Mouse (Mus musculus) induced T-regulatory cell, adult 2 months (primary cell): ENCODE measurements at regions not wholly inside any gene's neighbourhood (a gene's known extent, or its start where the extent isn't known, plus 50 kb on each side); places are given as distances from the start of the nearest gene placed in this dataset.

ENCODE experiments used
- DNase-seq: peaks from one replicate; pipeline ENCODE4 v3.0.0-alpha.2; 2012; ENCODE audit warnings: low read depth

DNA sequence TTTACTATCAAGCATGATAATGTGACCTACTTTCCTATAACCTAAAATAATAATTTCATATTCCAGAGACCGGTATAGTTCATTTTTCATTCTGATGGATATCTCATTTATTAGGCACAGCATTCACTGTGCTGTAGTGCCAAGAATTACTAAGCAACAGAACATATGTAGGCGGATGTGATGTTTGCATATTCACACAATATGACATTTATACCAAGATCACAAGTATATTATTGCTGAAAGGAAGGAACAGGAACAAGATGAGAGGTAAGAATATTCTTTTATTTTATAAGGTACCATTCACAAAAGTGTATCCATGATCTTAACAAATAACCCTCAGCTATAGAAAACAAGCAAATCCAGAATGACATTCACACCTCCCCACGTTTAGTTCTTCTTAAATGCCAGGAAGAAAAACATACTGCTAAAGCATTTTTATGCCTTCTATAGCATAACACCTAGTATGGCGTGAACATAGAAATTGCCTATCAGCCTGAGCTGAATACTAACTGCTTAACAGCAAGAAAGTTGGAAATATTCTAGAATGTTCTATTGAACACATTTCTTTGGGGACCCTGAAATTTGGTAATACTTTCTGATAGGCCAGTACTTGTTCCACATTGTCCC lies 1062.8 kb upstream of the Acvr2a start:
- DNase-seq: no peak

DNA sequence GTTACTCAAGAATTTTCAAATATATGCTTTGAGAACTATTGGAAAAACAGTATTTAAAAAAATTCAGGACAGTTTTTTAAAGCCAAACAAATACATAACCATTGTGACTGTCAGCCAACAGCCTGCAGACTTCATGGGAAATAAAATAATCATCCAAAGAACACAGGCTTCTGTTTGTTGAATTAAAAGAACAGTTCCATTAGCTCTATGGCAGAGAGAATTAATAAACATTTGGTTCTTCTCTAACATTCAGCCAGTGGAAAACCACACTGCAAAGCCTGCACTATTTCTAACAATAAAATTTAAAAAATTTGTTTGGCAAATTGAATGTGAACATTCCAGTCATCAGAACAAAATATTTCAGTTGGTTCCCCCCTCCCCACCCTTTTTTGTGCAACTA lies 1058.2 kb upstream of the Acvr2a start:
- no peak for DNase-seq

DNA sequence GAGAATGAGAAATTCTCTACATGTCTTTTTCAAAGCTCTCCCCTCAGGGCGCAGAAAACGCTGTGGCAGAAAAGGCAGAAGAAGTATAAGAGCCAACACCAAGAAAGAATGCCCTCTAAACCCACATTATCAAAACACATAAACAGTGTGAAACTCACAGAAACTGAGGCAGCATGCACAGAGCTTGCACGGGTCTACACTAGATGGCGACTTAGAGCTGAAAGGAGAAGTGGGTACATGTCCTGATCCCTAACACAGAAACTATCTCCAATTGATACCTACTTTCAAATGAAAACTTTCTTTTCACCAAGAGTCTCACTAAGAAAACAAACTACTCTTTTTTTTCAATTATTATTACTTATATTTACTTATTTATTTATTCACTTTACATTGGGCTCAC lies 1057.7 kb upstream of the Acvr2a start:
- DNase-seq: no peak

DNA sequence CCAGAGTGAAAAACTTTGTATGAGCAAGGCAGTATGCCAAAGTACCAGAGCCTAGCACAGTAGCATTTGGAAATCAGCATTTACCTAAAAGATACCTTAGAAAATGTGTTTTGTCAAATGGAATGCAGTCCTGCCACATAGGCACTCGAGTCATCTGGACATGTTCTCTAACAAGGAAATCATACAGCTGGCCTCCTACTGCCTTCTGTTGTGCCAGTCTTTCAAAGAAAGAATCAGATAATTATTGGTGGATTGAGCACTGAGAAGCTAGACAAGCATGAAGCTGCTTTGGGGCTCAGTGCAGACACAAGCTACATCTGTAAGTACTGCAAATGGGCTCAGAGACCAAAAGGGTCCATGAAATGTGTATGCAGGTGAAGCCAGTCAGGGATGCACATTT lies 1038.1 kb upstream of the Acvr2a start:
- no peak for DNase-seq

DNA sequence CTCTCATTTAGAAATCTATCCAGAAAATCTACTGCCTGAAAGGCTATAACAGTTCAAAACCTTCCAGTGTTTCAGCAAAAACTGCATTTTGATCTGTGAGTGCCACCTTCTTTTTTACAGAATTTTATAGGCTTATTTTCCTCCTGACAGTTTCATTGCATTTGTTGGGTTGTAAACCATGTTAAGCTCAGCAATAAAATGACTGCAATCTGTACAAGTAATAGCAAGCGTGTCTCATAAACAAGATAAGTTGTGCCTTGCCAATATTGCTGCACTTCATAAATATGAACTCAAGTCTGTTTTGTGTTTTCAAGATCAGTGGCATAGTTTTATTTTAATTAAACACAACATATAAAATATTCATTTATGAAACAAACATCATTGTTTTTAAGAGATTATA lies 1036.9 kb upstream of the Acvr2a start:
- DNase-seq: no peak

DNA sequence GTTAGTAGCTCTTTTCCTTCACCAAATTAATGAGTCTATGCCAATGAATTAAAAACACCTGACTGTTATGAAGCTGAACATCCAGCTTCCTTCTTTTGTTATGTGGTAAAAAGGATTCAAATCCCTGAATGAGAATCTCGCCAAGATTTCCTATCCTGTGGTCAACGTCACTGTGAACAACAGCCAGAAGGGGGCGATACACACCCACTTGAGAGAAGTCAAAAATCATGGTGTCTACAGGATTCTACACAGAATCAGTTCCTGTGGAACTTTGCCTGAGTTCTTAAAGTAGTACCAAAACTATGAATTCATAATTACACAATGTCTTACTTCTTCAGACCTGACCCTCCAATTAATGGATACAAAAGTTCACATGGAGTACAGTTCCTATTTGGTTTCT lies 1028.1 kb upstream of the Acvr2a start:
- DNase-seq: peak; percentile 33

DNA sequence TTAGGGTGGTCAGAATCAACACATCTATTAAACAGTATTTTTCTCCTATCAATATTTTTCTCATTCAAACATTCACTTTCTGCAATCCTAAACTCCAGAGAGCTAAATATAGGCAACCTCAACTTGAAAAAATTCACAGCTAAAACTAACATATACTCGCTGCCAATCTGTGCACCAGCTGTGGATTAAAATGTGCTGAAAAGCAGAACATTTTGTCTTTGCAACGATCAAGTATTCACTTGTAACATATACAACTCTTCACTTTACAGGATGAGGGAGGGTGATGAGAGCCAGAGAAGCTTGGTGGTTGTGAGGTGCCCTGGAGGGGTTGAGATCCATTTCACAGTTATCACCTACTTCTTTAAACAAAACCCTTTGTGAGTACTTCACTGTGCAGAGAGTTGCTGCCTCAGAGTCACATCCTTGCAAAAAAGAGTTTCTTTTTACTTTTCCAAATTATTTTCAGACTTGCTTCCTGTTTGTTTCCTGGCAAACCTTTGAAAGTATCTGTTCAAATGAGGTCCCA lies 991.1 kb upstream of the Acvr2a start:
- DNase-seq: no peak

DNA sequence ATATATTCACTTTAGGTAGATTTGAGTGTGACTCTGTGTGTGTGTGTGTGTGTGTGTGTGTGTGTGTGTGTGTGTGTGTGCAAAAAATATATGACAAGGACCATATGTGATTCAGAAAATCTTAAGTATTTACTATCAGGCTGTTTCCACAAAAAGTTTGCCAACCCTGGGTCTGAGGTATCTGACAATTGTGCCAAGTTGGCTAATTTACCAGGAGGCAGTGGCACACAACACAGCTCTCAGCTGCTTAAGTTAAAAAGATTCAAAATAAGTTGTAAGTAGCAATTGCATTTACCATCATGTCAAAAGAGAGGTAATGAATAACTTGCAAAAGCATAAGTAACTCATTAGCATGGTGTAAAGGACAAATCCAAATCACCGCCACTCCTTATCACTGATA lies 981.4 kb upstream of the Acvr2a start:
- no peak for DNase-seq

DNA sequence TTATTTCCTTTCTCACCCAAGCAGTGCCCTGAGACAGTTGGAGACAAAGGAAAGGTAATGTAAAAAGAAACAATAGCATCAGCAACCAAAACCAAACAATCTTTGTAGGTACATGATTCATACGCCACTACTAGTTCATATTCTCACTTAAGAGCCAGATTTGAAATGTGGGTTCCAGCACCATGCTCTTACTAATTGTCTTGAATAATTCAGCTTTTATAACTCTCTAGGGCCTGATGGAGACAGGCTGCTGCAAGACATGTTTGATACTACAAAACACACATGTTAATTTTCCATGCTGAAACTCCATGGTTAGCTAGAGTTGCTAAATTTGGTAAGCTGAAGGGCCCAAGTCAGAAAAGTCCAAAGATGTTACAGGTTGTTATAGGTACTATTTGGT lies 980.4 kb upstream of the Acvr2a start:
- no peak for DNase-seq

DNA sequence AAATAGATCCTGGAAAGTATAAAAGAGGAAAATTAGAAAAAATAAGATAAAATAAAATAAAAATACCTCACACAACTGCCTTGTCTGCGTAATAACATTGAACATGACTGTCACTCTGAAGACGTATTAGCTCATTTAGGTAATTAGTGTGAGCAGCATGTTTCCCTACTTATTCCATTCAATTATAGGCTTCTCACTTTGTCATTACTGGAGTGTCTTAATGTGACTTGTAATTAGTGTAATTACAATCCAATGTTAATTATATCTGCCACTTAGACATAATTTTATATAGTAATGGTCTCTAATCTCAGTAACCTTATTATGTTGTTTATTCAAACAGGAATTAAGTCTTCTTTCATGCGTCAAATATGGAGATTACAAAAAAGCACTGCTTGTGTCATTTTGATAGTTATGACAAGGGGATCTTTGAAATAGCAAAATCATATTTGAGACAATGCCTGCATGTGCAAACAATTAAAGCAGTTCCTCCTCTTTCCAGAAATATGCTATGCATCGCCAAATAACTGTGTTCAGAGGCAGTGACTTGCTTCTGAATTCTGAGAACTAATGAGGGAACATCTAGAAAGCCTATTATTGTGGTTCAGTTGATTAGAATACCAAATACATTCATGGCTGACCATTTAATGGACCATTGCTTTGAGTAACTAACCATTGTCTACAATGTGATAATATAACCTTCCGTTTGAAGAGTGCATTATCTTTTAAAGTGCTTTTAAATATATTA lies 979.7 kb upstream of the Acvr2a start:
- DNase-seq: no peak

DNA sequence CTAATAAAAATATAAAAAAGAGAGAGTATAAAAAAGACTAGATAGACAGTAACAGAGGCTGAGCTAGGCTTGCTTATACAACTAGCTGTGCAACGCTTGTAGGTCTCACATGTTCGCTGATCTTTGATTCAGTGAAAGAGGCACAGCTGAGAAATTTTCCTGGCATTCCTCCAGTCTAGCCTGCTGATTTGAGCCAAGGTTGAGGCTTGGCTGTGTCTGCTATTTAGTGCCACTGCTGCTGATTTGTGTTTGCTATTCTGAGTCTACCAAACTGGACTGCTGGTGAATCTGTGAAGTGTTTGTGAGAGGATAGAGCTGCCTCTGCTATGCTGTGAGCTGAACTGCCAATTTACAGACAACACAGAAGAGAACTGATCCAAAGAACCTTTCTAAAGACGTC lies 956.7 kb upstream of the Acvr2a start:
- DNase-seq: no peak

DNA sequence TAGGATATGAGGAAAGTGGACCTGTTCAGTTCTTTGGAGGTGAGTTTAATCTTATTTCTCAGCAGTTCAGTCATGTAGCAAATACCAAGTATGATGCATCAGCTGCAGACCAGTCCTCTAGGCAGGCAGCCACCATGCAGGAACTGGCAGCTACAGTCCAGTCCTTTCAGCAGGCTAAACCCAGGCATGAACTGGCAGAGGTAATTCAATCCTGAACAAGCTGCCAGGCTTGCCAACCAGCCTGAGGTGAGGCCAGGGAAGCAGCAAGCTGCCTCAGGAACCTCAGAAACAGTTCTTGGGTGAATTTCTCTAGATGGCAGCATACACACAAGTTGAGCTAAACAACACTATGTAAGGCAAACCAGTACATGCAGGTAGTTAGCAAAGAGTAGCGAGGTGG lies 951.5 kb upstream of the Acvr2a start:
- DNase-seq: no peak

DNA sequence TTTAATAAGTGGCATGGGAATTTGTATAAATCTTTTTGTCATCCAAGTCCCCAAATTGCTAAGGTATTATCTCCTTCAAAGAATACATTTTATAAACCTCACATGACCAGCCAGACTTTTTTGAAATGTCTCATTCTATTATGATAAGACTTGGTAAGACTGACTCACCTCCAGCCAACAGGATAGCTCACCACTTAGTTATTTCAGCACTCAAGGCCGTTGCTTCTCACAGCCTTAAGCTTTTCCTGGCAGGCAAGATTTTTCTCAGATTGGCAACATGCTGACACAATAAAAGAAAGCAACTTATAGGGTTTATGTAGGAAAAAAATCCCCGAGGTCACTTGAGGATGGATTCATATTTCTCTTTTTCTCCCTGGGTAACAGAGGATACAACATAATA lies 935.9 kb upstream of the Acvr2a start:
- no peak for DNase-seq

DNA sequence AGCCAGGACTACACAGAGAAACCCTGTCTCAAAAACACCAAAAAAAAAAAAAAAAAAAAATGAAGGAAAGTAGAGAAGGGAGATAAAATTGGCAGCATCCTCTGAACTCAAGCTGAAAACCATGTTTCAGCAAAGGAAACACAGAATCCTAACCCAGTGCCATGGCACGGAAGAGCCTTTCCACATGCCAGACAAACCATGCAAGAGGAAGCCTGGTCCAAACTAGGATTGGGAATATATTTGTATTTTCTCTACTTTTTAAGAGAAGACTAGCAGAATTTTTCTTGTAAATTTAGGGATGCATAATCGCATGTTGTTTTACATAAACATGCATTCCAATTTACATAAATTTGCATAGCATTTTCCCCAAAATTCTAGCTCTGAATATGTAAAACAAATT lies 934.8 kb upstream of the Acvr2a start:
- DNase-seq: no peak

DNA sequence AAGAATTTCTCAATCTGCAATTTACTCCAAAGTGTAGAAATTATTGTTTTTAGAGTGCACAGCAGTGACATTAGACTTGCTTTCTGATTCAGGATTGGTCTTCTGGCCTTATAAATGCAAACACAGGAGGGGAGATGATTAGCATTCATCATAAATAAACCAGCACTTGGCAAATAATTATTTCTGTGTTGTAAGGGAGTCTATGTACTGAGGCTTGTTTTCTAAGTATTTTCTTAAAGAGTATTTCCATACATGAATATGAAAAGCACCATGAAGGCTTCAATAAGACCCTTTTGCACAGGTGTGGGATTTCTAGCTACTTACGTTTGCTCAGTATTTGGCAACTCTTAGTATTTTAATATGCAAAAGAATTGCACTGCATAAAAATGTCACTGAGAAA lies 934.1 kb upstream of the Acvr2a start:
- DNase-seq: no peak

DNA sequence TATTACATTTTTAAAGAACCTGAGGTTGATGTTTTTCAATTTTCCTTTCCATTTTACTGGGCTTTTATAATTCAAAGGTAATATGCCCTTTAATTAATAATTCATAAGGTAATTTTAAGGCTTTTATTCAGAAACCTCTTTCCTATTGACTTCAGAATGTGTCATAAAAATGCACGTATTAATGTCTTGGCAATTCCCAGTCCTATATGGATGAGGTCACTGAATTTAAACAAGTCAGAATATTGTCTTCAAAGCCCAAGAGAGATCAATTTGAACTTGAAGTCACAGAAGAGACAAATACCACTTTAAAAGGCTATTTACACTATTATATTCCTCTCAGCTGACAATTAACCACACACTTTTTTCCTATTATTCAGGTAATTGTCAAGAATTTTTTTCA lies 925.7 kb upstream of the Acvr2a start:
- DNase-seq: no peak

DNA sequence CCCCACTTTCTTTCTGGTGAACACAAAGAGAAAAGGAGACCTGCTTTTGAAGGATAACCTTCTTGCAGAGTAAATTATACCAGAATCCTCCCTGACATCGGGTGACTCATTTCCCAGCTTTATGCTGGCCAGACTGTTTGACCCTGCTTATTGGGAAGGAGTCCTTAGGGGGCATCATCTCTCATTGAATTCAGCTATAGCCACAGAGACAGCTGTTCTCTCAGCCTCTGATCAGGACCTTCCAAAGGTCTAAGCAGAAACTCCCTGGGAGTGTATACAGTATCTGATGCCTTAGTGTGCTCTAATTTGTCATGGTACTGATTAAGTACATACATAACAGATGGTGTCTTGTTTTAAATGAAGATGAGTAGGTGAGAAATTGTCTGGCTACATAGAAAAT lies 922.5 kb upstream of the Acvr2a start:
- DNase-seq: no peak

DNA sequence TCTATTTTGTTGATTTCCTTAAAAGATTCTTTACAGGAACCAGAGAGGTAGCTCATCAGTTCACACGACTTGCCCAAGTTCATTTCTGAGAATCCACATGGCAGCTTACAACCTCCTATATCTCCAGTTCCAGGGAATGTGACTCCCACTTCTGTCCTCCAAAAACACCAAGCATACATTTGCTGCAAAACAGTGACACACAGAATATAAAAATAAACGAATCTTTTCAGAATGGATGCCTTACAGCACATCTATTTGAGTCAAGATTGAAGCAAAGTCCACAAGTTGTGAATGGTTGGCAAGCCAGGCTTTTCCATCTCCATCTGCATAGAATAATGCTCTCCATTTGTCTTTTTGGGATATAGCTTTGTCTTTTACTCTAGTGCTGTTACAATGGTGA lies 921.0 kb upstream of the Acvr2a start:
- DNase-seq: no peak

DNA sequence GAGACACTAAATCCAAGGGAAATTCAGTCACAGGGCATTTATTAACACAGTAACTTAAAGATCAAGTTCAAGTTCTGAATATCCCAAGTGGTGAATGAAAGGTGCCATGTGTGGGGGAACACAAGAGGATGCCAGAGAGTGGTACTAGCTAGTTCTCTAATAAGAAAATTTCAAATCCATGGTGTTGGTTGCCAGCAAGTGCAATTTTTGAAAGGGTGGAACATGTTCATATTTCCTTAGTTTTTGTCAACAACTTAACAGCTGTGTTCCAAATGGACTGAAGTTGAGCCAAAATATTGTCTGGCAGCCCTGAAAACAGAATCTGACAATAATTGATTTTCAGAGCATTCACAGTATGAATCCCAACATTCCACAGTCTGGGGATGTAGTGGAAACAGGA lies 919.1 kb upstream of the Acvr2a start:
- no peak for DNase-seq

DNA sequence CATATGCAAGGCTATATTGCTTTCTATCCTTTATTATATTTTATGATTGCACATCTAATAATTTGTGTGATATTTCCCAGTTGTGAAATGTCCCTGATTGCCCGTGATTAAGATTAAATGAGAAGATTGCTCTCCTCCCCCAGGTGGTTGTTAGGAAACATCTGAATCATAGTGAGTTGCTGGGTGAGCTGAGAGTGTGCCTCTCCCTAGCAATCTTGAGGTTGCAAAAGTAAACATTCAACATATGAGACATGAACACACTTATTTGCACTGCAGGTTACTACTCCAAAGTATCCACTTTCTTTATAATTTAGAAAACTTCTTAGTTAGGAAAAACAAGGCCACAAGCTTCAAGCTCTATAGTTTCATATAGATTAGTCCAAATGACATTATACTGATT lies 899.6 kb upstream of the Acvr2a start:
- DNase-seq: no peak

DNA sequence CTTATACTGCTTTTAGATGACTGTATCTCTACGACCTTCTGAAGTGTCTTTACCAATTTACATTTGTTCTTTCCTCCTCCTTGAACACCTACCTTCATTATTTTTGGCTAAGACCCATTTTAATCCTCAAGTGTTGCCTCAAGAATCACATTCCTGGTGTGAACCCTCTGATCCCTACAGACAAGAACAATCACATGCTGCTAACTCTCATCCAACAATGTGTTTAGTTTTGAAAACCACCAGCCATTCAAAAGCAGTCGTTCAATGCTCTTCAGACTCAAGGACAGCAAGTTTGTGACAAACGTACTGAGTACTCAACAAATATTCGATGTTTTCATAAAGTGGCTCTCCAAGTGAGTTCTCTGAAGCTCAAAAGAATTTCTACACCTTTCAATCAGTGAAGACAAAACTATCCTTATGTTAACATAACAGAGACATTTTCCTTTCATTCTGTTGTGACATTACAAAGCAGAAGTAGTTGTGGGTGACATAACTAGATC lies 898.9 kb upstream of the Acvr2a start:
- DNase-seq: no peak

DNA sequence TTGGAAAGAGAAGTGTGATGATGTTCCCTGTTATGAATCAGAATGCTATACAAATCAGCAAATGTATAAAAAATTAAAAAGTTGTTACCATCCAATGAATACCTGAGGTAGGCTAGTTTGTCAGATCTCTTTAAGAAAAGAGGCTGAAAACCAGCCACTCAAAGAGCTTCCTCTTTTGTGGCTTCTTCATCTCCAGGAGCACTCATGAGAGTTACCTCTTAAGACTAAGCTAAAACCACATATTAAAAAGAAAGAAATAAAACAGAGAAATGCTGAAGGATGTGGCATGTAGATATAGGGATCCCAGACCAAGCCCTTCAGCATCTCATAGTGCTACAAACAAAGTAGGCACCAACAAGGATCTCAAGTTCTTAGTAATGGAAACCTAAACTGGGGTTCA lies 890.9 kb upstream of the Acvr2a start:
- DNase-seq: no peak

DNA sequence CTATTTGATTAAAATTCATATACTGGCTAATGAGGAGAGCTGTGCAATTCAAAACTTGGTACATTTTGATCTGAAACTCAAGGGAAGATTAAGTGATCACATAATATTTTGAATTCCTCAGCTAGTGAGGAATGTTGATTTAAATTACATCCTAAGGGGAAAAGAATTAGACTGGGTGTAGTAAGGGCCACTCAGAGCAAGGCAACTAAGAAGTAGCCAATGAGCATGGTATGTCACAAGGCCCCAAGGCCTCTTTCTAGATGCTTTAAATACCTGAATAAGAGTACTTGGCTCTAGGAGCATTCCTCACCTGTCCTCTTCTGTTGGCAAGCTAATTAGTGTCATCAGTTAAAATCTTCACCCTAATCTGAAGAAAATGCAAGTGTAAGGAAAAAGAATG lies 887.3 kb upstream of the Acvr2a start:
- DNase-seq: no peak

DNA sequence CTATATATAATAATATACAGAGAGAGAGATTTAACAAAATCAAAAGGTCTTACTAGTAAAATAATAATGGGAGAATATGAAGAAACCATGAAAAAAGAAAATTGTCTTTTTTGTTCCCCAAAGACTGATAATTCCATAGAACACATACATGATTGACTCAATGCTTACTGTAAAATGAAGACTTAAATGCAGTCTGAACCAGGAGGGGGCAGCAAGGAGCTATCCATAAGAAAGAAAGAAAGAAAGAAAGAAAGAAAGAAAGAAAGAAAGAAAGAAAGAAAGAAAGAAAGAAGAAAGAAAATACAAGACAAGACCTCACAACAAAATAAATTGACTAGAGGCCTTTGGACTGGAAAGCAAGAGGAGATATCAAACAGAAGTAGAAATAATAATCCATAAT lies 868.8 kb upstream of the Acvr2a start:
- peak; percentile 31 for DNase-seq
